Mouse (Mus musculus) liver, embryonic 11.5 days (tissue): ENCODE measurements at regions not wholly inside any gene's neighbourhood (a gene's known extent, or its start where the extent isn't known, plus 50 kb on each side); places are given as distances from the start of the nearest gene placed in this dataset. TPM values are rescaled to one million over a fixed set of nuclear protein-coding genes. Genes with fewer than 3 reads are reported as not detected.
"Not testable (repeated sequence)": the region's sequence is repeated elsewhere in the genome, so short reads cannot be mapped to it uniquely, and the experiment has no call there.

Experiments
- ATAC-seq: fragments of 200-750 bp; cut with Nextera tagmentation; replicated peaks from 2 replicates; pipeline ENCODE4 v1.8.0; 2017; ENCODE audit warnings: moderate number of reproducible peaks, mild to moderate bottlenecking, moderate TSS enrichment, moderate library complexity; ENCODE audit not compliant: low FRiP score
- DNase-seq: peaks from one replicate; pipeline ENCODE4 v3.0.0-alpha.2; 2017; ENCODE audit warnings: low spot score
- H3K27ac ChIP-seq: fragments of 300-500 bp; sonication (generic); 2 replicates; pipeline ENCODE4 v1.5.1; 2014; ENCODE audit warnings: mild to moderate bottlenecking, low read depth, low read length, control low read depth
- H3K27me3 ChIP-seq: fragments of 300-500 bp; sonication (generic); replicated peaks from 2 replicates; pipeline ENCODE4 v1.6.1; 2014; ENCODE audit warnings: low read length, mixed read lengths; ENCODE audit not compliant: control insufficient read depth, insufficient read depth
- H3K36me3 ChIP-seq: fragments of 300-500 bp; sonication (generic); 2 replicates; pipeline ENCODE4 v1.6.1; 2014; ENCODE audit warnings: mild to moderate bottlenecking, low read length, moderate library complexity, mixed read lengths; ENCODE audit not compliant: control insufficient read depth, insufficient read depth
- H3K4me1 ChIP-seq: fragments of 300-500 bp; sonication (generic); replicated peaks from 2 replicates; pipeline ENCODE4 v1.6.1; 2014; ENCODE audit warnings: low read length, mixed read lengths; ENCODE audit not compliant: control insufficient read depth, insufficient read depth
- H3K4me2 ChIP-seq: fragments of 300-500 bp; sonication (generic); 2 replicates; pipeline ENCODE4 v1.6.1; 2014; ENCODE audit warnings: mild to moderate bottlenecking, control low read depth, moderate library complexity
- H3K4me3 ChIP-seq: fragments of 300-500 bp; sonication (generic); 2 replicates; pipeline ENCODE4 v1.5.1; 2014; ENCODE audit warnings: low read depth, low read length, control low read depth
- H3K9ac ChIP-seq: fragments of 300-500 bp; sonication (generic); 2 replicates; pipeline ENCODE4 v1.6.1; 2014; ENCODE audit warnings: low read depth, low read length, control low read depth
- H3K9me3 ChIP-seq: fragments of 300-500 bp; sonication (generic); 2 replicates; pipeline ENCODE4 v1.6.1; 2016; ENCODE audit warnings: low read length, inconsistent platforms, mixed read lengths; ENCODE audit not compliant: control insufficient read depth
- WGBS: fragments of 180-500 bp; shearing (Covaris S2); extraction: QIAGEN DNeasy Blood & Tissue Kit; methylation state at CpG from one replicate; pipeline ENCODE4 v1.1.7; 2014; 5-methylcytosine and 5-hydroxymethylcytosine counted together
- microRNA-seq: library from miRNA; unstranded; fragments of <30 nt; microRNA quantifications from one replicate; pipeline ENCODE4, GENCODE M21; 2017; ENCODE audit warnings: borderline number of aligned reads

DNA sequence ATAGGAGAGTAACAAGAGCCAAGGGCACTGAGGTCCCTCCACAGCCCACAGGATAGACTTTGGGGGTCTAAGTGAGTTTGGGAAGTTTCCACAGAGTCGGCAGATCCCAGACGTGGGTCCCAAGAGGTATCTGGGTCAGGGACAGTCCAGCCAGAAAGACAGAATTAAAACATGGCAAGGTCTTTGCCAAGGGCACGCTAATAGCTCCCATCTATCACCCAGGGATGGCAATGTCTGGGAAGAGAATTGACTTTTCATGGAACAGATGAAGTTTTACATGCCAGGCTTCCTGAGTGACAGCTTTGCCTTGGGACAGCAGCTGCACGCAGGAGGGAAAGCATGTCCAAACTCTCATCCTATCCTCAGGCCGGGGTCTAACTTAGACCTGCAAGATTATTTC, 563.5 kb downstream of the Gm10330 start:
- H3K4me2 ChIP-seq, H3K27ac ChIP-seq, DNase-seq, H3K36me3 ChIP-seq, ATAC-seq, H3K9me3 ChIP-seq, H3K4me3 ChIP-seq, H3K9ac ChIP-seq, H3K27me3 ChIP-seq, H3K4me1 ChIP-seq: not testable (repeated sequence)
- WGBS, result 44% methylated on average over 1 of the region's 5 CpGs

DNA sequence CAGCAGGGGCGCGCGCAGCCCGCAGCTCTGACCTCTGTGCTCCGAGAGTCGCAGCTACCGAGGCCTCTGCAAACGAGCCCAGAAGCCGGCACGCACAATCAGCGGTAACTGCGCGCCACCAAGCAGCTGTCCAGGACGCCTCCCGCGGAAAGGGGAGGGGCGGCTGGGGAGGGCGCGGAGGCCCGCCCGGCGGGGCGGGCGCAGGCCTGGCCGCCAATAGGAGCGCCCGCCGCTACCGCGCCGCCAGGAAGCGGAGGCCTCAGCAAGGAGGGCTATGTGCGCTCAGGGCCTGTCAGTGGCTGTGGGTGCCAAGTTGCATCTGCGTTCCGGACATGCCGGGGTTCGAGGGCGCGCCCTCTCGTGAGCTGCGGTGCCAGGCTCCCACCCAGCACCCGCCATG, 590.5 kb downstream of the Gm10330 start:
- ATAC-seq, result peak; percentile 66
- H3K4me2 ChIP-seq, result peak overlapping the region; percentile 46

DNA sequence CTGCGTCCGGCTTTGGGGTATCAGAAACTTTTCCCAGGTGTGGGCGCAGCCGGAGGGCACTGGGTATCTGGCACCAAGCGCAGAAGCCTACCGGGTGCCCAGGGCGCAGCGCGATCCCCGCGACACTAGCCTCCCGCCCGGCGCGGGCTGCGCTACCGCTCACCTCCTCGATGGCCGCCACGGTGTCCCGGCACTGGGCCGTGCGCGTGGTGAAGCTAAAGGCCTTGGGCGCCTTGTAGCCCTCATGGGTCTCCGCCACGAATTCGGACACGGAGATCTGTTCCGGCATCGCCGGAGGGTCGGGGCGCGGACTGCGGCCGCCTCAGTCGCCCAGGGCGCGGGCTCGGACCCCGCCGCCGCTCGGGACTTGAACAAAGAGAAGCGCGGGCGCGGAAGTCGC, 591.0 kb downstream of the Gm10330 start:
- Histone ChIP-seq H3K4me2 (peak overlapping the region; percentile 46), H3K4me3 (peak overlapping the region; percentile 41)
- not testable (repeated sequence) for H3K9me3 ChIP-seq, H3K36me3 ChIP-seq, H3K4me1 ChIP-seq, H3K27ac ChIP-seq, H3K9ac ChIP-seq, H3K27me3 ChIP-seq, ATAC-seq
- under 1% methylated on average over 37 of the region's 50 CpGs for WGBS
- DNase-seq, result peak; percentile 30

More for the DNA sequence above, 590.5 kb downstream of the Gm10330 start:
- not testable (repeated sequence) for H3K27me3 ChIP-seq, H3K27ac ChIP-seq, H3K4me1 ChIP-seq, H3K9me3 ChIP-seq, H3K36me3 ChIP-seq, H3K9ac ChIP-seq
- WGBS, result 3% methylated on average over 33 of the region's 42 CpGs
- DNase-seq, result peak; percentile 51
- peak overlapping the region; percentile 41 for H3K4me3 ChIP-seq

Small RNAs in the stretch of these regions (microRNA-seq; reads per million reads assigned to microRNA genes)
- not detected for gene Gm26140
